Mouse (Mus musculus): Measurements from ENCODE around the gene Rabggtb. TPM values are rescaled to one million over a fixed set of nuclear protein-coding genes. Genes with fewer than 3 reads are reported as not detected.

The Rabggtb gene
- total and polyA plus RNA-seq, 3 experiments: 223 to 316 (median 256) TPM

DNA sequence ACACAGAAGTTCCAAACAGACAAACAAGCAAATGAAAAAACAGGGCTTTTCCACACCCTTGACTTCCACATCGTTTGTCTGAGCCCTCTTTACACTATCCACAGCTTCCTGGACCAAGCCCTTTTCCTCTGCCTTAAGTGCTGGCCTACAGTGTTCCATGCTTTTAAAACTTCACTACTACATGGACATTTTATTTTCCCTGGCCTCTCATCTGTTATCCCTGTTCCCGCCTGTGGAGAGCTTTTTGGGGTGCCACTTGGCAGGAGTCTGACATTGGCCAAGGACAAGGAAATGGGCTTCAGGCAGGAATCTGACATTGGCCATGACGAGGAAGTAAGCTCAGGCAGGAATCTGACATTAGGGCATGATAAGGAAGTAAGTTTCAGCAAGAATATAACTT, 10.2 kb downstream of the Rabggtb start:
- no peaks in the 10 kb centered on the region for H3K27me3 ChIP-seq (replicated peaks)
- H3K36me3 ChIP-seq (replicated peaks in 1 of 2; ENCODE audit: control insufficient read depth in 1 of 2, insufficient read depth in 1 of 2, low read length in 1 of 2): peaks cover 33 to 53% of the 10 kb centered on the region in 2 experiments
- H3K4me1 ChIP-seq (ENCODE audit: control insufficient read depth in 1 of 2, insufficient read depth in 2 of 2): peaks cover 0 to 25% of the 10 kb centered on the region in 2 experiments; a peak in 3 of 4 replicates
- no peak overlapping the region for H3K4me2 ChIP-seq (ENCODE audit: insufficient read depth, low read depth, poor library complexity, severe bottlenecking)
- H3K9me3 ChIP-seq (replicated peaks; ENCODE audit: low read length): no peaks in the 10 kb centered on the region
- no peak overlapping the region for H3K4me3 ChIP-seq (replicated peaks in 1 of 3; ENCODE audit: low read depth in 2 of 3, low read length in 2 of 3, poor library complexity in 1 of 3)
- DNase-seq (ENCODE audit: extremely low read depth): no peak
- dilution Hi-C loops (cut with MboI; ENCODE audit: extremely low pct_ligation_motif_present, extremely low pct_unique_long_range_greater_than_20kb, low sequenced_read_pairs) (no loop called here), in situ Hi-C loops (cut with MboI; ENCODE audit: low pct_ligation_motif_present, low pct_unique_long_range_greater_than_20kb, low sequenced_read_pairs) (no loop called here)
- H3K9ac ChIP-seq (ENCODE audit: insufficient read depth, low read depth): no peak overlapping the region
- TF ChIP-seq ZMIZ1 (IDR thresholded peaks at IDR 0.05; ENCODE audit: low read depth, low read length) (0 out of 2 replicates have a peak, but pooled peaks have one; percentile 53), USF2 (conservative IDR thresholded peaks at IDR 0.05; ENCODE audit: low read depth, low read length) (no peak)
- H3K79me2 ChIP-seq (replicated peaks; ENCODE audit: control insufficient read depth, extremely low read depth, insufficient read depth, poor library complexity, severe bottlenecking): peaks cover 4% of the 10 kb centered on the region
- H3K27ac ChIP-seq (ENCODE audit: insufficient read depth, low read depth): no peak overlapping the region

DNA sequence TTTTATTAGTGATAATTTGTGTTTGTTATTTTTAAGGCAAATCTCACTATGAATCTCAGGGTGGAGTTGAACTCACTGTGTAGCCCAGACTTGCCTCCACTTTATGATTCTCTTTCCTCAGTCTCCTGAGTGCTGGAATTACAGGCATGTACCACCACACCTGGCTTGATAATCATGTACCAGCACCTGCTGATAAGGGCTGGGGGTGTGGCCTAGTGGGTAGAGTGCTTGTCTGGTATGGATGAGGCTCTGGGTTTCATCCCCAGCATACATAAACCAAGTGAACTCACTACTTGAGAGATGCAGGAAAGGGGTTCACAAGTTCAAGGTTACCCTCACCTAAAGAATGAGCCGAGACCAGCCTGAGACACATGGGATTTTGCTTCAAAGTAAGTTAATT, 10.9 kb downstream of the Rabggtb start:
- H3K9ac ChIP-seq (ENCODE audit: insufficient read depth, low read depth): no peak overlapping the region
- no peak for DNase-seq (ENCODE audit: extremely low read depth)
- peaks cover 0 to 19% of the 10 kb centered on the region in 2 experiments; a peak in 3 of 4 replicates for H3K4me1 ChIP-seq (ENCODE audit: control insufficient read depth in 1 of 2, insufficient read depth in 2 of 2)
- no peak overlapping the region for H3K4me3 ChIP-seq (replicated peaks in 1 of 3; ENCODE audit: low read depth in 2 of 3, low read length in 2 of 3, poor library complexity in 1 of 3)
- H3K9me3 ChIP-seq (replicated peaks; ENCODE audit: low read length): no peaks in the 10 kb centered on the region
- no peaks in the 10 kb centered on the region for H3K27me3 ChIP-seq (replicated peaks)
- in situ Hi-C loops (cut with MboI; ENCODE audit: low pct_ligation_motif_present, low pct_unique_long_range_greater_than_20kb, low sequenced_read_pairs) (no loop called here), dilution Hi-C loops (cut with MboI; ENCODE audit: extremely low pct_ligation_motif_present, extremely low pct_unique_long_range_greater_than_20kb, low sequenced_read_pairs) (no loop called here)
- H3K4me2 ChIP-seq (ENCODE audit: insufficient read depth, low read depth, poor library complexity, severe bottlenecking): no peak overlapping the region
- H3K27ac ChIP-seq (ENCODE audit: insufficient read depth, low read depth): no peak overlapping the region
- H3K79me2 ChIP-seq (replicated peaks; ENCODE audit: control insufficient read depth, extremely low read depth, insufficient read depth, poor library complexity, severe bottlenecking): peaks cover under 1% of the 10 kb centered on the region
- TF ChIP-seq UBTF (IDR thresholded peaks at IDR 0.05; ENCODE audit: low read depth, low read length) (no peak), POLR2AphosphoS2 (IDR thresholded peaks at IDR 0.05; ENCODE audit: low read depth, low read length) (no peak), EP300 (IDR thresholded peaks at IDR 0.05; ENCODE audit: low read length) (no peak), RCOR1 (conservative IDR thresholded peaks at IDR 0.05; ENCODE audit: low read depth, low read length) (no peak), GABPA (IDR thresholded peaks at IDR 0.05; ENCODE audit: insufficient replicate concordance, low read depth, low read length) (no peak), SIN3A (IDR thresholded peaks at IDR 0.05; ENCODE audit: low read length) (no peak), MAFK (IDR thresholded peaks at IDR 0.05; ENCODE audit: insufficient replicate concordance, low read length) (no peak), IRF4 (IDR thresholded peaks at IDR 0.05; ENCODE audit: low read depth, low read length) (no peak), HCFC1 (IDR thresholded peaks at IDR 0.05; ENCODE audit: low read depth, low read length) (no peak), USF1 (IDR thresholded peaks at IDR 0.05; ENCODE audit: low read depth, low read length) (no peak), MEF2A (IDR thresholded peaks at IDR 0.05; ENCODE audit: borderline replicate concordance, low read depth, low read length) (no peak), ELF1 (IDR thresholded peaks at IDR 0.05; ENCODE audit: low read depth, low read length) (no peak), JUN (IDR thresholded peaks at IDR 0.05; ENCODE audit: insufficient read depth, low read depth, low read length) (no peak), ZNF384 (IDR thresholded peaks at IDR 0.05; ENCODE audit: low read depth, low read length) (no peak)
- H3K36me3 ChIP-seq (replicated peaks in 1 of 2; ENCODE audit: control insufficient read depth in 1 of 2, insufficient read depth in 1 of 2, low read length in 1 of 2): peaks cover 27 to 48% of the 10 kb centered on the region in 2 experiments

Measured in CH12.LX (cell line).